Mouse (Mus musculus) cerebellum, adult 9-10 months (tissue): Measurements from ENCODE around the gene Wwc1.
"Not testable (repeated sequence)": the region's sequence is repeated elsewhere in the genome, so short reads cannot be mapped to it uniquely, and the experiment has no call there.

Experiments
- DNase-seq: peaks from one replicate; pipeline ENCODE4 v3.0.0; 2022

Wwc1 gene

GRCm38 (mm10) chr11:35877651-35878558 is 102.4 kb downstream of the Wwc1 start:
- DNase-seq = no peak

- no peak for DNase-seq
These were observed 106.6 kb downstream of the Wwc1 start for GRCm38 (mm10) chr11:35873624-35874244.

- no peak for DNase-seq
These were observed 109.4 kb downstream of the Wwc1 start for GRCm38 (mm10) chr11:35870961-35871360.

- no peak for DNase-seq
These were observed 114.2 kb downstream of the Wwc1 start for GRCm38 (mm10) chr11:35866140-35866539.

GRCm38 (mm10) chr11:35864981-35865604 is 115.2 kb downstream of the Wwc1 start:
- DNase-seq = no peak

GRCm38 (mm10) chr11:35863653-35864052 is 116.7 kb downstream of the Wwc1 start:
- DNase-seq = no peak

- no peak for DNase-seq
These were observed 122.8 kb downstream of the Wwc1 start for GRCm38 (mm10) chr11:35857395-35858067.

GRCm38 (mm10) chr11:35856359-35857040 is 123.8 kb downstream of the Wwc1 start:
- DNase-seq = no peak

- no peak for DNase-seq
These were observed 124.8 kb downstream of the Wwc1 start for GRCm38 (mm10) chr11:35855567-35855966.

- no peak for DNase-seq
These were observed 125.4 kb downstream of the Wwc1 start for GRCm38 (mm10) chr11:35854941-35855340.

GRCm38 (mm10) chr11:35853651-35854050 is 126.7 kb downstream of the Wwc1 start:
- no peak for DNase-seq

GRCm38 (mm10) chr11:35852731-35853130 is 127.6 kb downstream of the Wwc1 start:
- no peak for DNase-seq

- DNase-seq = no peak
These were observed 136.0 kb downstream of the Wwc1 start for GRCm38 (mm10) chr11:35844299-35844698.

GRCm38 (mm10) chr11:35842560-35842959 is 137.8 kb downstream of the Wwc1 start:
- not testable (repeated sequence) for DNase-seq

- DNase-seq = no peak
These were observed 138.5 kb downstream of the Wwc1 start for GRCm38 (mm10) chr11:35841738-35842325.

GRCm38 (mm10) chr11:35840806-35841205 is 139.5 kb downstream of the Wwc1 start:
- not testable (repeated sequence) for DNase-seq

GRCm38 (mm10) chr11:35840282-35840681 is 140.0 kb downstream of the Wwc1 start:
- no peak for DNase-seq

- DNase-seq = peak; percentile 85
These were observed 141.7 kb downstream of the Wwc1 start for GRCm38 (mm10) chr11:35838345-35839338.

GRCm38 (mm10) chr11:35837156-35838126 is 142.9 kb downstream of the Wwc1 start:
- no peak for DNase-seq
